Mouse (Mus musculus) embryonic facial prominence, embryonic 11.5 days (tissue): ENCODE results near the gene Trim44. TPM values are rescaled to one million over a fixed set of nuclear protein-coding genes. Genes with fewer than 3 reads are reported as not detected.

Experiments used
- ATAC-seq: fragments of 200-750 bp; cut with Nextera tagmentation; replicated peaks from 2 replicates; pipeline ENCODE4 v1.8.0; 2017; ENCODE audit warnings: low read depth; ENCODE audit not compliant: insufficient number of reproducible peaks, low FRiP score, low TSS enrichment
- DNase-seq: peaks from one replicate; pipeline ENCODE4 v3.0.0-alpha.2; 2015; ENCODE audit warnings: low spot score
- H3K27ac ChIP-seq: fragments of 300-500 bp; sonication (generic); replicated peaks from 2 replicates; pipeline ENCODE4 v1.5.1; 2014; ENCODE audit warnings: mild to moderate bottlenecking, low read depth, low read length, control low read depth
- H3K27me3 ChIP-seq: fragments of 300-500 bp; sonication (generic); 2 replicates; pipeline ENCODE4 v1.6.1; 2014; ENCODE audit warnings: mild to moderate bottlenecking, low read length, moderate library complexity, mixed read lengths; ENCODE audit not compliant: control insufficient read depth, insufficient read depth
- H3K36me3 ChIP-seq: fragments of 300-500 bp; sonication (generic); replicated peaks from 2 replicates; pipeline ENCODE4 v1.6.1; 2014; ENCODE audit warnings: low read depth, mild to moderate bottlenecking, low read length, moderate library complexity, mixed read lengths; ENCODE audit not compliant: control insufficient read depth, insufficient read depth
- H3K4me1 ChIP-seq: fragments of 300-500 bp; sonication (generic); 2 replicates; pipeline ENCODE4 v1.6.1; 2014; ENCODE audit warnings: low read length, mixed read lengths; ENCODE audit not compliant: control insufficient read depth, insufficient read depth
- H3K4me2 ChIP-seq: fragments of 300-500 bp; sonication (generic); 2 replicates; pipeline ENCODE4 v1.6.1; 2014; ENCODE audit warnings: low read depth, mild to moderate bottlenecking, control low read depth, low read length, moderate library complexity
- H3K4me3 ChIP-seq: fragments of 300-500 bp; sonication (generic); 2 replicates; pipeline ENCODE4 v1.5.1; 2014; ENCODE audit warnings: low read depth, low read length, control low read depth
- H3K9ac ChIP-seq: fragments of 300-500 bp; sonication (generic); replicated peaks from 2 replicates; pipeline ENCODE4 v1.6.1; 2014; ENCODE audit warnings: mild to moderate bottlenecking, control low read depth, low read length
- H3K9me3 ChIP-seq: fragments of 300-500 bp; sonication (generic); replicated peaks from 2 replicates; pipeline ENCODE4 v1.6.1; 2016; ENCODE audit warnings: mild to moderate bottlenecking, low read length, inconsistent platforms, mixed read lengths; ENCODE audit not compliant: control insufficient read depth
- WGBS: fragments of 180-500 bp; shearing (Covaris S2); extraction: QIAGEN DNeasy Blood & Tissue Kit; methylation state at CpG from one replicate; pipeline ENCODE4 v1.1.7; 2014; 5-methylcytosine and 5-hydroxymethylcytosine counted together
- polyA plus RNA-seq: library from polyadenylated mRNA; unstranded; fragments of >200 nt; fragmentation: Nextera tagmentation; extraction: Ambion mirVana; gene quantifications from 2 replicates; pipeline ENCODE4 v1.2.1, GENCODE M21; 2014

Gene Trim44
- polyA plus RNA-seq, 1 experiment from 2014 or later = 35.7 TPM

- no peak for DNase-seq
Observed at GRCm38 (mm10) chr2:102426434-102426833, 18.8 kb upstream of the Trim44 start.

GRCm38 (mm10) chr2:102416149-102416743, 8.6 kb upstream of the Trim44 start:
- Histone ChIP-seq H3K9ac (no peak overlapping the region), H3K4me1 (no peaks in the 10 kb centered on the region), H3K27ac (no peak overlapping the region), H3K36me3 (no peaks in the 10 kb centered on the region), H3K9me3 (no peaks in the 10 kb centered on the region), H3K4me3 (no peak overlapping the region), H3K27me3 (no peaks in the 10 kb centered on the region), H3K4me2 (no peak overlapping the region)
- WGBS = 81% methylated on average over 14 of the region's 14 CpGs
- DNase-seq (no peak), ATAC-seq (no peak)

More at GRCm38 (mm10) chr2:102426434-102426833, 18.8 kb upstream of the Trim44 start:
- Histone ChIP-seq H3K9me3 (no peaks in the 10 kb centered on the region), H3K9ac (no peak overlapping the region), H3K36me3 (no peaks in the 10 kb centered on the region), H3K4me1 (no peaks in the 10 kb centered on the region), H3K4me2 (no peak overlapping the region), H3K27me3 (no peaks in the 10 kb centered on the region), H3K27ac (no peak overlapping the region), H3K4me3 (no peak overlapping the region)
- 35% methylated on average over 3 of the region's 3 CpGs for WGBS
- ATAC-seq = no peak

- Histone ChIP-seq H3K4me1 (peaks cover 3% of the 10 kb centered on the region), H3K36me3 (no peaks in the 10 kb centered on the region), H3K27me3 (no peaks in the 10 kb centered on the region), H3K27ac (no peak overlapping the region), H3K9ac (no peak overlapping the region), H3K4me3 (no peak overlapping the region), H3K9me3 (no peaks in the 10 kb centered on the region), H3K4me2 (no peak overlapping the region)
- WGBS = 84% methylated on average over 2 of the region's 2 CpGs
- DNase-seq (no peak), ATAC-seq (no peak)
Observed at GRCm38 (mm10) chr2:102412738-102413137, 5.1 kb upstream of the Trim44 start.

- Histone ChIP-seq H3K9ac (no peak overlapping the region), H3K4me3 (no peak overlapping the region), H3K27ac (no peak overlapping the region), H3K9me3 (no peaks in the 10 kb centered on the region), H3K27me3 (no peaks in the 10 kb centered on the region), H3K4me2 (no peak overlapping the region), H3K4me1 (peaks cover 3% of the 10 kb centered on the region), H3K36me3 (no peaks in the 10 kb centered on the region)
- WGBS = 81% methylated on average over 4 of the region's 4 CpGs
- ATAC-seq (no peak), DNase-seq (no peak)
Observed at GRCm38 (mm10) chr2:102410615-102411014, 3.0 kb upstream of the Trim44 start.

GRCm38 (mm10) chr2:102409741-102410140, 2.1 kb upstream of the Trim44 start:
- Histone ChIP-seq H3K27me3 (no peaks in the 10 kb centered on the region), H3K4me3 (no peak overlapping the region), H3K27ac (no peak overlapping the region), H3K4me2 (no peak overlapping the region), H3K9ac (no peak overlapping the region), H3K4me1 (peaks cover 3% of the 10 kb centered on the region), H3K36me3 (no peaks in the 10 kb centered on the region), H3K9me3 (no peaks in the 10 kb centered on the region)
- DNase-seq (no peak), ATAC-seq (no peak)
- WGBS = 86% methylated on average over 3 of the region's 3 CpGs

GRCm38 (mm10) chr2:102406324-102407304, 1.0 kb downstream of the Trim44 start:
- WGBS = 78% methylated on average over 4 of the region's 4 CpGs
- H3K27ac ChIP-seq = no peak overlapping the region
- H3K9me3 ChIP-seq = no peaks in the 10 kb centered on the region
- H3K4me1 ChIP-seq = peaks cover 3% of the 10 kb centered on the region
- no peaks in the 10 kb centered on the region for H3K36me3 ChIP-seq
- no peak for DNase-seq
- no peaks in the 10 kb centered on the region for H3K27me3 ChIP-seq
- H3K4me2 ChIP-seq = no peak overlapping the region
- H3K9ac ChIP-seq = no peak overlapping the region
- H3K4me3 ChIP-seq = no peak overlapping the region
- ATAC-seq = no peak

- no peak overlapping the region for H3K4me3 ChIP-seq
- H3K27ac ChIP-seq = no peak overlapping the region
- 82% methylated on average over 5 of the region's 5 CpGs for WGBS
- DNase-seq = no peak
- H3K9ac ChIP-seq = no peak overlapping the region
- no peaks in the 10 kb centered on the region for H3K27me3 ChIP-seq
- no peaks in the 10 kb centered on the region for H3K9me3 ChIP-seq
- no peaks in the 10 kb centered on the region for H3K36me3 ChIP-seq
- ATAC-seq = no peak
- peaks cover 3% of the 10 kb centered on the region for H3K4me1 ChIP-seq
- H3K4me2 ChIP-seq = no peak overlapping the region
Observed at GRCm38 (mm10) chr2:102403982-102404381, 3.6 kb downstream of the Trim44 start.

- no peak overlapping the region for H3K4me3 ChIP-seq
- ATAC-seq (no peak), DNase-seq (no peak)
- WGBS = 81% methylated on average over 4 of the region's 4 CpGs
- no peak overlapping the region for H3K27ac ChIP-seq
- no peaks in the 10 kb centered on the region for H3K27me3 ChIP-seq
- no peaks in the 10 kb centered on the region for H3K9me3 ChIP-seq
- H3K4me2 ChIP-seq = no peak overlapping the region
- no peaks in the 10 kb centered on the region for H3K36me3 ChIP-seq
- H3K4me1 ChIP-seq = peaks cover 3% of the 10 kb centered on the region
- no peak overlapping the region for H3K9ac ChIP-seq
Observed at GRCm38 (mm10) chr2:102403306-102403705, 4.3 kb downstream of the Trim44 start.
